Comparison of ENCODE assay signal across 28 mouse cellular contexts in genomic region chr10:80989446-80989845, GRCm38 (mm10). TPM values are rescaled to one million over a fixed set of nuclear protein-coding genes. Genes with fewer than 3 reads are reported as not detected.
A peak's percentile ranks its signal among the peaks of the same experiment; 100 is the strongest.
DNase-seq lines count a peak whose midpoint lies in the region; ATAC-seq and TF ChIP-seq lines count a peak whose summit lies in the region.
"Had no signal": no experiment of that assay in that cellular context is flagged by ENCODE, and none has a peak within 500 bp of the region (broad histone marks: within the 10 kb centered on the region; RNA-seq: fewer than 3 reads in every experiment).

No protein-coding gene starts in this region.

- H3K9ac ChIP-seq in ES-E14 (ENCODE audit: insufficient read depth, low read depth, low read length, poor library complexity, severe bottlenecking), result no peak overlapping the region
- H3K9ac ChIP-seq in liver, embryonic 12.5 days, result no peak overlapping the region
- H3K9ac ChIP-seq: embryonic facial prominence, embryonic 12.5 days; forebrain, embryonic 13.5 days; heart, embryonic 15.5 days; hindbrain, embryonic 15.5 days; limb, embryonic 12.5 days; liver, embryonic 13.5 days; lung, embryonic 14.5 days; neural tube, embryonic 13.5 days had no signal

- peak; percentile 55 for DNase-seq in thymus, postnatal 4 days
- DNase-seq in thymus, postnatal 10 days (ENCODE audit: low spot score in 2 of 2), result no peak
- DNase-seq in ES-E14 (ENCODE audit: low read depth, low spot score), result no peak
- DNase-seq in urinary bladder, adult 18-20 months (ENCODE audit: low spot score in 2 of 2), result no peak
- DNase-seq in left cerebral cortex, postnatal 14 days (ENCODE audit: low spot score in 2 of 2), result no peak
- DNase-seq: adrenal gland, adult 8-10 months; cerebellum, adult 9-11 months; gastrocnemius, postnatal 14 days; heart, adult 2 months; heart, postnatal 4 days; kidney, adult 18-20 months; kidney, postnatal 10 days; liver, embryonic 13.5 days; lung, embryonic 14.5 days had no signal

- H3K9me3 ChIP-seq in ES-E14 (ENCODE audit: control insufficient read depth, insufficient read depth, low read depth, low read length), result no peaks in the 10 kb centered on the region
- H3K9me3 ChIP-seq in liver, embryonic 12.5 days (replicated peaks), result no peaks in the 10 kb centered on the region
- H3K9me3 ChIP-seq: embryonic facial prominence, embryonic 12.5 days; forebrain, embryonic 13.5 days; heart, embryonic 15.5 days; hindbrain, embryonic 15.5 days; limb, embryonic 12.5 days; liver, embryonic 13.5 days; neural tube, embryonic 13.5 days had no signal

- intact Hi-C loops in left cerebral cortex, postnatal 14 days (cut with DNase I), result no loop called here

- 44% methylated on average over 6 of the region's 6 CpGs for WGBS in liver, embryonic 12.5 days (ENCODE audit: insufficient replicate concordance)

- H3K4me1 ChIP-seq in ES-E14 (ENCODE audit: control insufficient read depth in 2 of 2, insufficient read depth in 2 of 2, low read length in 2 of 2, poor library complexity in 1 of 2), result peaks cover 0 to 6% of the 10 kb centered on the region in 2 experiments; a peak in 1 of 4 replicates
- peaks cover 13% of the 10 kb centered on the region for H3K4me1 ChIP-seq in liver, embryonic 12.5 days

- no peak overlapping the region for H3K4me2 ChIP-seq in liver, embryonic 12.5 days
- H3K4me2 ChIP-seq: embryonic facial prominence, embryonic 12.5 days; forebrain, embryonic 13.5 days; heart, embryonic 15.5 days; hindbrain, embryonic 15.5 days; limb, embryonic 12.5 days; liver, embryonic 13.5 days; lung, embryonic 14.5 days; midbrain, embryonic 11.5 days; neural tube, embryonic 13.5 days had no signal

- no peaks in the 10 kb centered on the region for H3K36me3 ChIP-seq in ES-E14 (ENCODE audit: control insufficient read depth, insufficient read depth, low read length, poor library complexity, severe bottlenecking)
- H3K36me3 ChIP-seq in liver, embryonic 12.5 days, result no peaks in the 10 kb centered on the region
- H3K36me3 ChIP-seq: embryonic facial prominence, embryonic 12.5 days; heart, embryonic 15.5 days; hindbrain, embryonic 15.5 days; limb, embryonic 12.5 days; liver, embryonic 13.5 days; neural tube, embryonic 13.5 days had no signal

- in situ Hi-C loops in ES-E14 (cut with MboI; ENCODE audit: low sequenced_read_pairs in 2 of 2, unreplicated experiment in 2 of 2), result loop anchor here in 1 of 2 experiments (10.0 kb wide), 1 partner anchor 65 kb away; no protein-coding TSS in a partner anchor

- no peak overlapping the region for H3K27ac ChIP-seq in ES-E14 (ENCODE audit: insufficient read depth, low read depth, low read length, poor library complexity, severe bottlenecking)
- H3K27ac ChIP-seq in liver, embryonic 12.5 days, result no peak overlapping the region
- H3K27ac ChIP-seq: embryonic facial prominence, embryonic 12.5 days; forebrain, embryonic 13.5 days; heart, adult 2 months; heart, embryonic 15.5 days; hindbrain, embryonic 15.5 days; layer of hippocampus, adult 2 months; left cerebral cortex, adult 2 months; limb, embryonic 12.5 days; liver, embryonic 13.5 days; macrophage; neural tube, embryonic 13.5 days had no signal

- peaks cover 76% of the 10 kb centered on the region for H3K27me3 ChIP-seq in liver, embryonic 12.5 days (replicated peaks)

- 0 out of 2 replicates have a peak, but pooled peaks have one; percentile 14 for ATAC-seq in megakaryocyte progenitor cell, adult 5-6 weeks (replicated peaks; ENCODE audit: poor library complexity)
- ATAC-seq in liver, embryonic 12.5 days, result no peak
- ATAC-seq: forebrain, embryonic 13.5 days had no signal

- H3K4me3 ChIP-seq in ES-E14 (ENCODE audit: insufficient read depth in 1 of 2, low read depth in 1 of 2, low read length in 2 of 2, poor library complexity in 1 of 2, severe bottlenecking in 1 of 2), result no peak overlapping the region
- no peak overlapping the region for H3K4me3 ChIP-seq in liver, embryonic 12.5 days
- H3K4me3 ChIP-seq: embryonic facial prominence, embryonic 12.5 days; erythroblast, embryonic 14.5 days; forebrain, embryonic 13.5 days; heart, adult 2 months; heart, embryonic 15.5 days; hindbrain, embryonic 15.5 days; layer of hippocampus, adult 2 months; left cerebral cortex, adult 2 months; limb, embryonic 12.5 days; liver, embryonic 13.5 days; neural tube, embryonic 13.5 days had no signal

TF ChIP-seq in ES-E14, 5 proteins besides CTCF, POLR2A, EP300 and RAD21:
- TF ChIP-seq ZC3H11A (IDR thresholded peaks at IDR 0.05; ENCODE audit: borderline replicate concordance, low read depth, low read length) (no peak), HCFC1 (IDR thresholded peaks at IDR 0.05; ENCODE audit: borderline replicate concordance, insufficient read depth, low read length) (no peak), MAFK (IDR thresholded peaks at IDR 0.05; ENCODE audit: insufficient read depth, low read depth, low read length) (no peak), CHD2 (IDR thresholded peaks at IDR 0.05; ENCODE audit: low read depth, low read length) (no peak), ZNF384 (IDR thresholded peaks at IDR 0.05; ENCODE audit: low read depth, low read length) (0 out of 2 replicates have a peak, but pooled peaks have one; percentile 5)

RNA-seq across cellular contexts. Expression of gene Gng7, which starts 25.3 kb away (rescaled TPM):
- 0.79 and 0.94 TPM in 2 replicates for total RNA-seq in ES-E14 (2012; rRNA removed)
- total RNA-seq in megakaryocyte progenitor cell, adult 5-6 weeks (2015), result 0.44 and 0.57 TPM in 2 replicates
- 0.83 and 1.2 TPM in 2 replicates for total RNA-seq in megakaryocyte progenitor cell, adult 5-6 weeks (2017)
- 0.80 and 0.81 TPM in 2 replicates for polyA plus RNA-seq in liver, embryonic 12.5 days (2016; fragmentation: Nextera tagmentation; extraction: Ambion mirVana)
- 100 to 1,000 TPM; 120 to 135 TPM for total RNA-seq in left cerebral cortex, postnatal 14 days (2021)
- total RNA-seq: monocyte, adult 5-6 weeks had no signal
- polyA plus RNA-seq: erythroblast, embryonic 14.5 days had no signal

RNA-seq across cellular contexts. Expression of gene Diras1, which starts 36.0 kb away (rescaled TPM):
- 1.1 and 1.3 TPM in 2 replicates for total RNA-seq in ES-E14 (2012; rRNA removed)
- not detected in 2 replicates for total RNA-seq in megakaryocyte progenitor cell, adult 5-6 weeks (2015)
- total RNA-seq in megakaryocyte progenitor cell, adult 5-6 weeks (2017), result not detected in 2 replicates
- polyA plus RNA-seq in liver, embryonic 12.5 days (2016; fragmentation: Nextera tagmentation; extraction: Ambion mirVana), result not detected in 2 replicates
- 100 to 1,000 TPM; 113 to 117 TPM for total RNA-seq in left cerebral cortex, postnatal 14 days (2021)
- total RNA-seq: heart, adult 2 months; heart, postnatal 4 days had no signal
- polyA plus RNA-seq: erythroblast, embryonic 14.5 days; heart, embryonic 15.5 days; macrophage had no signal

RNA-seq across cellular contexts. Expression of gene Slc39a3, which starts 47.8 kb away (rescaled TPM):
- total RNA-seq in ES-E14 (2012; rRNA removed), result 12.6 and 13.1 TPM in 2 replicates
- total RNA-seq in megakaryocyte progenitor cell, adult 5-6 weeks (2015), result 1.9 and 2.3 TPM in 2 replicates
- total RNA-seq in megakaryocyte progenitor cell, adult 5-6 weeks (2017), result 4.2 and 5.0 TPM in 2 replicates
- polyA plus RNA-seq in liver, embryonic 12.5 days (2016; fragmentation: Nextera tagmentation; extraction: Ambion mirVana), result 7.1 and 7.9 TPM in 2 replicates
- 10 to 100 TPM; 70.9 to 76.3 TPM for total RNA-seq in left cerebral cortex, postnatal 14 days (2021)

RNA-seq across cellular contexts. Expression of gene Gadd45b, which starts 59.6 kb away (rescaled TPM):
- 26.4 and 36.0 TPM in 2 replicates for total RNA-seq in ES-E14 (2012; rRNA removed)
- total RNA-seq in megakaryocyte progenitor cell, adult 5-6 weeks (2015), result 18.7 and 20.7 TPM in 2 replicates
- 17.6 and 17.9 TPM in 2 replicates for total RNA-seq in megakaryocyte progenitor cell, adult 5-6 weeks (2017)
- polyA plus RNA-seq in liver, embryonic 12.5 days (2016; fragmentation: Nextera tagmentation; extraction: Ambion mirVana), result 1.6 and 2.0 TPM in 2 replicates
- 10 to 100 TPM; 11.9 to 12.5 TPM for total RNA-seq in left cerebral cortex, postnatal 14 days (2021)

Comparison
In these comparisons a context has a peak if more than half of its experiments do, and no peak if none do; other contexts are left out.
1. RNA of gene Gng7, which starts 25.3 kb away (total RNA-seq): 120 to 135 TPM in left cerebral cortex, postnatal 14 days; 0.79 to 0.94 TPM in ES-E14 and 0.44 to 1.2 TPM in megakaryocyte progenitor cell, adult 5-6 weeks; every median in the first group is over 10 times any median in the second.
2. RNA of gene Diras1, which starts 36.0 kb away (total RNA-seq): 113 to 117 TPM in left cerebral cortex, postnatal 14 days; 1.1 to 1.3 TPM in ES-E14 and not detected in megakaryocyte progenitor cell, adult 5-6 weeks; every median in the first group is over 10 times any median in the second.